Mouse (Mus musculus) spleen, postnatal 10 days (tissue): ENCODE results near the gene Lasp1.

Source experiments
- DNase-seq, 2 experiments: peaks; one replicate each; pipeline ENCODE4 v3.0.0; 2021 to 2022; ENCODE audit warnings: low spot score in 2 of 2

Lasp1 gene

DNA sequence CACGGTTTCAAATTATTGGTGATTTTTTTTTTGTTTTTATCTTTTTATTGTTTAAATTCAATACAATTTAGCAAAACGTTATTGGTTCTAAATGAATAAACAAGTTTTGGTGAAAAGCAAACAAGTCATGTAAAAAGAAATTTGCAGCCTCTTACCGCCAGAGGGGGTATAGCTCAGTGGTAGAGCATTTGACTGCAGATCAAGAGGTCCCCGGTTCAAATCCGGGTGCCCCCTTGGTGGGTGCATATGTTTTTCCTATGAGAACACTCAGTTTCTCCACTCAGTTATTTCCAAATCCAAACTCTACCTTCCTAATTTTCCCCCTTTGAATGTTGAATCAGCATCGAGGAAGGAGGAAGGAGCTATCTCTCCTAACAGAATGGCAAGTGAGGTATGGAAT is 1.9 kb upstream of the Lasp1 start:
- peak in 1 of 2 experiments; percentile 70 for DNase-seq

DNA sequence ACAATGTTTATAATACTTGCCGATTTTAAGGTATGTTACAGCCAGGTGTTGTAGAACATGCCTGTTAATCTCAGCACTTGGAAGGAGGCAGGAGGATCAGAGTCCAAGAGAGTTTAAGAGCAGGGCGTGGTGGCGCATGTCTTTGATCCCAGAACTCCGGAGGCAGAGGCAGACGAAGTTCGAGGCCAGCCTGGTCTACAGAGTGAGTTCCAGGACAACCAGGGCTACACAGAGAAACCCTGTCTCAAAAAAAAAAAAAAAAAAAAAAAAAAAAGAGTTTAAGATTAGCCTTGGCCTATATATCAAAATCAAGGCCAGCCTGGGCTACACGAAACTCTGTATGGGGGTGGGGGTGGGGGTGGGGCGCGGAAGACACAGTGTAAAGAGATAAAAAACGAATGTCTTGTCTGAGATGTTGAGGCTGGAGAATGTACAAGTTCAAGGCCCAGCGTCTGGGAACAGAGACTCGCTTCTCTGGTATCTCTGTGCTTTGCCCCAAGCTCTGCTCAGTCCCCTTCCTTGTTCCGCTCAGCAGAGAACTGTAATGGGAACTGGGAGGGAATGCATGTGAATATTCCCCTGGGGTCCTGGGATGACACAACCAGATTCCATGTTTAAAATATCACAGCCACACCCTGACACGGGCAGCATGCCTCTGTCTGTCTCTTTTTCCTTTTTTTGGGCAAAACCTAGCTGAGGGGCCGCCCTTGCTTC is 1.3 kb upstream of the Lasp1 start:
- no peak for DNase-seq

DNA sequence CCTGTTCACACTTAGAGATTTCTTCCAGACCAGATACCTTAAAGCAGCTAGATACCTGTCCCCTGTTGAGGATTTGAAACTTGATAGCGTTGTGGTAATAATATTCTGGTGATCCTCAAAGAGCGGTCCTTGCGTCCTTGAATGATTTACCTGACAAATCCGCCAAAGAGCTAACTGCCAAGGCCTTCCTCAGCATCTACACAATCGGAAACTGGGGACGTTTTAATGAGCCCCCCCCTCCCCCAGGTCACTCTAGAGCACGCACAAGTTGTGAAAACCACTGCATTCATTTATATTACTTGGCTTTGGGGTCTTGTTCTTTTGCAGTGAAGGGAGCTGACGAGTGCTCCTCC is 741 bp upstream of the Lasp1 start:
- DNase-seq = no peak

DNA sequence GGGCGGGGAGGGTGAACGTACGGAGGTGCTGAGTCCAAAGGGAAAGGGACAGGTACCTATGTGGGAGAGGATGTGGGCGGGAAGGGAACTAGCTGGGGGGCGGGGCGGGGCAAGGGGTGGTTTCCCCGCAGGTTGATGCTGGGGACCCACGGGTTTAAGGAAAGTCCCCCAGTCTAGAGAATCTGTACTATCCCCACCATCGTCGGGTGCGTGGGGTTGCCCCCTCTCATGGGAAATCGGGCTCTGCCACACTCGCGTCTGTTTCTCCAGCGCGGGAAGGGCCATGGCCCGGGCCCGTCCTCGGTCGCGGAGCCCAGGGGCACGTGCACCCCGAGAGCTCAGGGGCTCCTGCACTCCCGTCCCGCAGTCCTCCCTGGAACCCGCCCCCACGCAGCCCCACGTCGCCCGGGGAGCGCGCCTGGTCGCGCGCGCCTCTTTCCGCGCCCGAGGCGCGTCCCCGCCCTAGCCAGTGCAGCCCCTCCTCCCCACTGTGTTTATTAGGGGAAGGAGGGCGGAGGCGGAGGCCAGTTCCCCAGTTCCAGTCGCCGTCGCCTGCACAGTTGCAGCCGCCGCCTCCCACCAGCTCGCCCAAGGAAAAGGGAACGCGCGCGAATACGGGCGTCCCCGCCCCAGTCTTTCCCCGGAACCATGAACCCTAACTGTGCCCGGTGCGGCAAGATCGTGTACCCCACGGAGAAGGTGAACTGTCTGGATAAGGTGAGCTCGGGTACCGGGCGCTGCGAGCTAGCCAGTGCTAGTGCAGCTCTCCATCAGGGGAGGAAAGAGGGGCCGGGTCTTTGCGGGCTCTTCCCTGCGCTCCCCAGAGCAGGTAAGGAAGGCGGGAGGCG is 570 bp downstream of the Lasp1 start:
- peak; percentile 72 to 78 for DNase-seq

DNA sequence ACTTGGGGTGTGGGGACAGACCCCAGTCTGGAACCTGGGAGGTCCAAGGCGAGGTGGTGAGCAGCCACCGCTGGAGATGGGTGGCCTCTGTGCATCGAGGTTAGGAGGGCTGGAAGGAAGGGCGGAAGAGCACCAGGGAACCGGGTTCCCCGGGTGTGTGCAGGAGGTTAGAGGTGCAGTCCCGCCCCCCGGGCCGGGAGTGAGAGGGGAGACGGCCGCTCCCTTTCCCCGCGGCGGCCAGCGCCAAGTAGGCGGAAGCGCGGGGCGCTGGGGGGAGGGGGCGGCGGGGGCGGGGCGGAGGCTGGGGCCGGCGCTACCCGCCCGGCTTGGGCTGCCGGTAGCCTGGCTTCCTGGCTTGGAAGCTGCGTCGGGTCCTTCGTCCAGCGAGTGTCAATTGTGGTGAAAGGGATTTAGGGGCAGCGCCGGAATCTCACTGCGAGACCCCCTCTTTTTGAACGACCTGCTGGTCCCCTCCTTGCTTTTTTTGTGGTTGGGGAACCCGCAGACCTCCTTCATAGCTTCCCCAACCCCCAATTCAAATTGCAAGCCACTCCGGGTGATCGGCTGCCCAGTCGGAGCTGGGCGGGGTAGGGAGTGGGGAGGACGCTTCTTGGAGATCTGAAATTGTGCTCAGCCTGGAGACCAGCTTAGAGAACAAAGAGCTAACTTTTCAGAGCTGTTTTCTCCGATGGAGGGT is 1.3 kb downstream of the Lasp1 start:
- peak; percentile 34 to 72 for DNase-seq

DNA sequence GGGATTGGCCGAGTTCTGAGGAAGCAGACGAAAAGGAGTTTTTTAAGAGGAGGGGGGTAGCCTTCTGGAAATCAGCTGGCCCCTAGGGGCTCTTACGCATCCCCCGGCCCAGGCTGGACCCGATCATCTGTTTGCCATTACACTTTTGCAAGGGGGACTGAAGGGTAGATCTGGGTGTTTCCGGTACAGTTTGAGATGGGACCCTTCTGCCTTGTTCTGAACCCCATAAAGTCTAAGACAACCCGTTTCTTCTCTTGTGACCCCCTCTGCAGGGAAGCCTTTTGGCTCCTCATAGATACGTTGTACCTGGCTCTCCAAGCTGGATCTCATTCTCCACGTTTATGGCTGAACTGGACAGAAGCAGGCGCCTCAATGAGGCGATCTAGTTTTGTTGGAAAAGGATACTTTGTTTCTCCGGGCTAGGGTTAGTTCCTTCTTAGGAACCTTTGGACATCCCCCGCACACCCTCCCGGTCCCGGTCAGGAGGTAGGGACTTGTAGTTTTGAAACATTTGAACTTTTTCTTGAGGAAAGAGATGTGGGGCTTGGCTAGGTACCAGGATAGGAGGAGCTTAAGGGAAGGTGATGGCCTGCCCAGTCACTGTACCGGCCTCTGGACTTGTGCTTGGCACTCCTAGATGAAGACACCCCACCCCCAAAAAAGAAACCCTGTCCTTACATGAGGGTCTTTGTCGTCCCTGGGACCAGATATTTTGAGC is 2.0 kb downstream of the Lasp1 start:
- DNase-seq = no peak

DNA sequence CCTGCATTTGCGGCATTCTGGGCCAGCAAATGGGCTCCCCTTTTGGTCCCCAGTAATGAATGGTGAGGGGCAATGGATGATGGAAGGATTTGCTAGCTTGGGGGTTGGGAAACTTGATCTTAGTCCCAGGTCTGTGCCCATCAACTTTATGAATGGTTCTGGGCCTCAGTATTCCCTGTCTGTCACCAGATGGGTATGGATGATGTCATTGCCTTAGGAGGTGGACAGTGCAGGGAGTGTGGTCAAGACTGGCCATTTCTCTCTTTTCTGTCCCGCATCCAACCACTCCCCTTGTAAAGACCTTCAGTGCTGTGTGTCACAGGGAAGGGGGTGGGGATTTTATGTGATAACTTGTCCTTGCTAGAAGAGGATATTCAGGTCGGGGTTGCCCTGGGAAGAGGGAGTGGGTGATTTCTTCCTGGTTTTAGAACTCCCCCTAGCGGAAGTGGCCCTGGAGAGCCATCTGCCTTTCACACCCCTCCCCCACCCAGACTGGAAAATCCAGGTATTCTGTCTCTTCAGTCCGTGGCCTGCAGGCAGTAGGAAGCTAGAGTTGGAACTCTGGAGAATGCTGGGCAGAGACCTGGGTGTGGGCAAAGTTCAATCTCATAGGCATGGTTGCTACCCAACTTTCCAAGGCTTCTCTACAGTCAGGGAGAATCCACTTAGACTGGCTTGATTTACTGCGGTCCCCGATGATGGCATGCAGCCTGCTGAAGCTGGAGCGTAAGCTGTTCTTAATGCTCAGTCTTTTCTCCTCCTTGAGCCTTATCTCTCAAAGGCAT is 2.8 kb downstream of the Lasp1 start:
- DNase-seq = no peak

DNA sequence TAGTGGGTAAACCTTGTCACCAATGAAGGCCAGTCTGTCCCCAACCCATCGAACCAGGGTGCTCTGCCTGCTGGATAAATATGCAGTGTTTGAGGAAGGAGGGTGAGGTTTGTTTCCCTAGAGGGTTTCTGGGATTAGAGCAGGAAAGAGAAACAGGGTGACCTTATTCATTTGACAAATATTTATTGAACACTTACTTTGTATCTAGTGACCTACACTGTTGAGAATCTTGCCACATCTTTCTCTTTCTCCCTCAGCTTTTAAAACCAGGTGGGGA is 3.3 kb downstream of the Lasp1 start:
- DNase-seq = no peak

DNA sequence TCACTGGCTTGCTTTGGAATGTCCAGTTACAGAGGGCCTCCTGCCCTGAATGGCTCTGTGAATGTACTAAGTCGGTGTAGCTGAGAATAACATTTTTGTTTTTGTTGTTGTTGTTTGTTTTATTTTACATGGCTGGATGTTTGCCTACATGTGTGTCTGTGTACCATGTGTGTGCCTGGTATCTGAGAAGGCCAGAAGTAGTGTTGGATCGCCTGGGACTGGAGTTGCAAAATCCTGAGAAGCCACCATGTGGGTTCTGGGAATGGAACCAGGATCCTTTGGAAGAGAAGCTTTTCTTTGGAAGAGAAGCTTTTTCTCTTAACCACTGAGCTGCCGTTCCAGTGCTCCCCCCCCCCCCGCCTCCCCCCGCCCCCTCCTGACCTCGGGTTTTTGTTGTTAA is 3.7 kb downstream of the Lasp1 start:
- DNase-seq = no peak

DNA sequence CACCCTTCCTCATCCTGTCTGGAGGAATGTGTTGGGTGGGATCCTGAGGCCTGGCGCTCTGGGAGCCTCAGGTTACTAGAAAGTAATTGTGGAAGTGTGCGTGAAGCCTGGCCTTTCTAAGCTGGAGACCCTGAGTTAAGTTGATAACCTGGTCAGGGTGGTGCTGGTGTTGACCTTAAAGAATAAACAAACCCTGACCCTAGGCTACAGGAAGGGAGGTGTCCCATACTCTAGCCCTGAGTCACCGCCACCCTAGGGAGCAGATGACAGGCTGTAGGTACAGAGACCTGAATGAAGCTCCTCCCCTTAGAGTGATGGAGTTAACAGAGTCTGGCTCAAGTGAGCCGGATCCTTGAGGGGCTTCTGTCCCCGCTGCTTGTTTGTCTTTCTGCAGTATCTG is 5.0 kb downstream of the Lasp1 start:
- no peak for DNase-seq

DNA sequence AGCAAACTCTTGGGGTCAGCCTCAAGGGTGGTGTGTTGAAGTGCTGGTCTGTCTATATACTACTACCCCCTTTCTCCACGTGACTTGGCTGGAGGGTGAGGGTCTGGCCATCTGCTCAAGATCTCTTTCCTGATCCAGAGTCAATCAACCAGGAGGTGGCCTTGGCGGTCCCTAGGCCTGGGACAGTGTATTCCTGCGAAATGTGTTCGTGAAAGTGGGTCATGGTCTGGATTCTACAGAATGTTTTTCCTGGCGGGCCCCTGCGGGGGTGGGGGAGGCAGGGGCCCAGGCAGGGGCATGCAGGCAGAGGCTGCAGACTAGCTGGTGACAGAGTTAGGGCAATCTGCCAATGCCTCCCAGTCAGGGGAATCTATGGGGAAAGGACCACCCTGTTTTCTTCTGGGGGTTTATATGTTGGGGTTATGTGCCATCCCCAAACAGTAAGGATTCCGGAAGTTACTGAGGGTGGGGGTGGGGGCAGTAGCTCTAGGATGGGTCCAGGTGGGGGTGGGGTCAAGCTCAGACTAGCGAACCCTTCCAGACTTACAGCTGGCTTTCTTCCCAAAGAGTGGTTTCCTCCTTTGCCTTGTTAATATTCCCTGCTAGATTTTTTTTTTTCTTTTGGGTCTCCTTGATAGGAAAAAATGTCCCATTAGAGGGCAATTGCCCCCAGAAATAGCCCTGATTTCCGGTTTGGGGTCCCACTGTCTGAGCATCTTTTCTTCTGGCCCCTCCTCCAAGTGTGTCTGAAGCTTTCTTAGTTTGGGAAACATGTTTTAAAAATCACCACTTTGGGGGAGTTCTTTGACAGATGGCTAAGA is 6.3 kb downstream of the Lasp1 start:
- no peak for DNase-seq

DNA sequence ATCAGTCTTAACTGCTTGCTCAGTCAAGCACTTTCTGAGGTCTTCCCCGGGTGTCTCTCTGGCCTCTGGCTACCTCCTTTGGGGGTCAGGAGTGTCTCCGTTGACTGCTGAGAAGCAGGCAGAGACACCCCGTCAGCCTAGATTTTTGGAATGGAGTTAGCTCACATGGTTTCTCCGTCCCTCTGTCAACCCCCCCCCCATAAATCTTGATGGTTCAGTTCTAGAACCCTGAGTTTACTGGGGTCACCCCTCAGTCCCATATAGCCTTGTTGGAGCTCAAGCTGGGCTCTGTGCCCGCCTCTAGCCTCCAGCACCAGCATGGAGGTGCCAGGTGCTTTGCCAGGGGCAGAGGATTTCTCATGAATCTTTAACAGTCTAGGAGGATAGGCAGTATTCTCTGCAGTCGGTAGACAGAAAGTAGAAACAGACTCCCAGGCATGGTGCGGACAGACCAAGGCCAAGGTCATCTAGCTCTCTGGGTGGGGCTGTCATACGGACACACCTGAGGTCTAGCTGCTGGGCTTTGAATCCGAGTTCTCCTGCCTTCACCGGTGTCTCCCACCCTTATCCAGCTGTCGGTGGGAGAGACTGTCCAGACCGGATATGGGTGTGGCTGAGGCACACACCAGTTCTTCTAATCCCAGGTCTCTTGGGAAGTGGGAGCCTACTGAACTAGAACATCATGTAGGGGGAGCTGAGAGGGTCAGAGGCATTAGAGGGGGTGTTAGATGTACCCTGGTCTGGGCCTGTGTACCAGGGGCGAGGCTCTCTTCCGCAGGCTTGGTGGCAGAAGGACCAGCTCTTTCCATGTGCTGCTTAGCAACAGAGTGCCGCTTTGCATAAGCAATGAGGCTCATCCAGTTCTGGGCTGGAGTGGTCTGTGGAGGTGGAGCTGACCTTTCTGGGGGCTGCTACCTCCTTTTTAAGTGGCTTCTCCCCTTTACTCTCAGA is 7.1 kb downstream of the Lasp1 start:
- DNase-seq = no peak

DNA sequence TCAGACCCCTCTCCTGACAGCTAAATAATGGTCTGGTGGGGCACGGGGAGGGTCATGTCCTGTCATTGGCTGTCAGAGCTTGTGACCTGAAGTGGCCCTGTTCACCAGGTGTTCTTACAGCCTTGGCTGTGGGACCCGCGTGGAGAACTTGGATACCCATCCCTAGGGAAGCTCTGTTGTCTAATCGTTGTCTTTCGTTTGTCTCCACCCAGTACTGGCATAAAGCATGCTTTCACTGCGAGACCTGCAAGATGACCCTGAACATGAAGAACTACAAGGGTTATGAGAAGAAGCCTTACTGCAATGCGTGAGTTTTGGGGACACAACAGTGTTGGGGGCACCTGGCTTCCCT is 7.8 kb downstream of the Lasp1 start:
- DNase-seq = no peak

DNA sequence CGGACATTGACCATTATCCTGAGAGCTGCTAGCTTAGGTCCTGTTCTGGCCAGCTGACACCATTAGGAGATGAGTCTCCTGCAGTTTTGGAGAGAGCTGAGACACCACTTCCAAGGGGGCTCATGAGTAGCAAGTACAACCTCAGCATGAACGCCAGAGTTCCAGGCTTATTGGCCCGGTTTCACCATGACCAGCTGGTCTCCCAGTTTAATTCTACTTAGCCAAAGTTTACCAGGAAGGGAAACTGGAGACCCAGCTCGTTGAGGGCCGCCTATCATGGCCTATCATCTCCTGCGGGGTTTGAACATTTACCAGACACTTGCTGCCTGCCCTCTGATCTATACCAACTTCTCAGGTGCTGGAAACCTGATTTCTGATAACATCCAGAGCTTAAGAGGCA is 8.8 kb downstream of the Lasp1 start:
- DNase-seq = no peak

DNA sequence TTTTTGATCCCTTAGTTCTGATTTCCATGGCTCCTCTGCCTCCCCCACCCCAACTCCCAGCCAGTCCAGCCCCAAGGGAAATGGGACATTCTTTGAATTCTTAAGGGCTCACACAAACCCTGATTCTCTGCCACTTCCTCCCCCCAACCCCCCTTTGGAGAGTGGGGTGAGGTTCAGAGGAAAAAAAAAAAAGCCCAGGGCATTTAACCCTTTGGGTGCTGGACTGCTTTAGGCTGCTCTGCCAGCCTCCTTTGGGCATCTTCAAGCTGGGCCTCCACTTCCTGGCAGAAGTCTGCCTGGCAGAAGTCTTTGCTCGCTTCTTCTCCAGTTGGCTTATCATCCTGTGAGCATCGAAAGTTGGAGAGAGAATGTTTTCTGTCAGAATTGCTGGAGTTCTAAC is 9.3 kb downstream of the Lasp1 start:
- DNase-seq = no peak

DNA sequence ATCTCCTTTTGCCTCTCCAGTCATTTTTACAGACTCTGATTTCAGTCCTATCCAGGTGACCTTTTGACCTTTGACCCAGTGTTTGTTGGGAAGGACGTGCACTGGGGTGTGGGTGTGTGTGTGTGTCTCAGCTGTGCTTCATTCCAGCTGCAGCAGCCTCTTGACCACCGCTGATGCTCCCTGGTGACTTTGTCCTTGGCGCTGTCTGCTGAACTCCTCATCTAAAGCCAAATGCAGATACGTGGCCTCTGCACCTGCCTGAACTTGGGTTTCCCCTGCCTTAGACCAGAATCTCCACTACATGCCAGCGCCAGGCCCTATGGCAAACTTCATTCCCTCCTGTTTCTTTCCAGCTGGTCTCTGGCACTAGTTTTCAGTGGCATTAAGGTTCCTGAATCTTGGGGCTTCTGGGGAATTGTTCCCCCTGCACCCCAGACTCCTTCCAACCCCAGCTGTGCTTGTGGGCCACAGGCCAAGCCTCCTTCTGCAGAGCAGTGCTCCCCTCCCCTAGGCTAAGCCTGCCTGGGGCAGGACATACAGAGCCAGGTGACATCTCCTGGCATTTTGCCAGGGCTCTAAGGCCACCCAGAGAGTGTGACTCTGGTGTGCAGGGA is 9.9 kb downstream of the Lasp1 start:
- DNase-seq = no peak

DNA sequence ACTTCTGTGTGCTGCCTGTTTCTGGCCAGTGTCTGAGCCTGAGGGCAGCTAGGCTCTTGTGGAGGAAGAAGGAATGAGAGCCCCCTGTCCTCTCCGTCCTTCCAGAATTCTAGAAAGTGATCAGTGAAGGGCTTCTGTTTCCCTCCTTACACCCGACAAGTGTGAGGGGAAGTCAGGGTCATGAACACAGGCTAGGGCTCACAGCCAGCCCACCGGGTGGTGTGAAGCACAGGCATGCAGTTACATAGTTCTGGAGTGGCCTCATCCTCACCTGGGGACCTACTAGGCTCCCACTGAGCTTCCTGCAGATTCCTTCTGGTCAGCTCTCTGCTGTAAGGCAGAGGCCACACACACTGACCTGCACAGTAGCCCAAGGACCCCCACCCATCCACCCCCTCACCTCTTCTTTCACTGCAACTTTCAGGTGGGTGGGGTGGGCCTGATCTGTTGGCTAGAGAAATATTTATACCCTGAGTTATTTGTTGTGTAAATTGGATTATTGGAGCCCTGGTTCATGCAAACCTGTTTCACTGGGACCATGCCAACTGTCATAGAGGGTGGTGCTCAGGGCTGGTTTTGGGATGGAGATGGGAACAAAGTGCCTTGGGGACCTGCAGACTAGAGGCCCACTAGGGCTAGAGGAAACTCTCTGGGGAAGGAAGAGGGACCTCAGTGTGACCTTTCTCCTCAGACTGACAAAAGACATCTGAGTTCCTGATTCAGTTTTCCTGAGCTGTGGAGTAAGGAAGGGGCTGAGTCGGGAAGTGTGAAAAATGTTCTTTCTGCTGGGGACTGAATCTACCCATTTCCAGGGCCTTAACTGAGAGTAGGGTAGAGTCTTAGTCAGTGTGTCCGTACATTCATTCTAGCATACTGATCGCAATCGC is 10.7 kb downstream of the Lasp1 start:
- DNase-seq = no peak

DNA sequence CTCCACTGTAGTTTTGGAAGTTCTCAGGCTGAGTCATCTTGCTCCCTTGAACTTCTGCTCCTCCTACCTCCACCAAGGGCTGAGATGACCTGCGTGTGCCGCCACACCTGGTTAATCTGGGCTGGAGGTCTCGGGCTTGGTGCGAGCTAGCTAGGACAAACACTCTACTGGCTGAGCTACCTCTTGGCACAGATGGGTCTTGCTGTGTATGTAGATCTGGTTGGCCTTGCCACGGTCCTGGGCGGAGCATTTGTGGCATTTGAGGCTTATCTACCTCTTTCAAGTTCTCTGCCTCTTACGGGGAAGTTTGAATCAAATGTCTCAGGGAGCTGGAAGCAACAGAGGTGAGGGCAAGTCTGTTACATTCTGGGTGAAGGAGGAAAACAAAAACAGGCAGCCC is 11.6 kb downstream of the Lasp1 start:
- DNase-seq = no peak
